Mouse (Mus musculus) erythroblast, embryonic 14.5 days (primary cell): ENCODE measurements around the gene Clptm1l. TPM values are rescaled to one million over a fixed set of nuclear protein-coding genes. Genes with fewer than 3 reads are reported as not detected.

ENCODE experiments used
- H3K27me3 ChIP-seq: 2 replicates; pipeline ENCODE4 v1.6.1; 2012; ENCODE audit warnings: inconsistent platforms; ENCODE audit not compliant: control insufficient read depth
- H3K36me3 ChIP-seq: 2 replicates; pipeline ENCODE4 v1.6.1; 2012; ENCODE audit warnings: mild to moderate bottlenecking, inconsistent platforms; ENCODE audit not compliant: control insufficient read depth
- H3K4me1 ChIP-seq: 2 replicates; pipeline ENCODE4 v1.6.1; 2012; ENCODE audit warnings: inconsistent platforms; ENCODE audit not compliant: control insufficient read depth
- H3K4me3 ChIP-seq: replicated peaks from 2 replicates; pipeline ENCODE3; 2012; ENCODE audit warnings: moderate library complexity, mild to moderate bottlenecking, inconsistent platforms
- H3K9me3 ChIP-seq: 2 replicates; pipeline ENCODE4 v1.6.1; 2012; ENCODE audit warnings: low read length, inconsistent platforms, mixed read lengths; ENCODE audit not compliant: control insufficient read depth
- GATA1 ChIP-seq: IDR thresholded peaks from 2 replicates; pipeline ENCODE4 v1.6.1; 2012; ENCODE audit warnings: low read length, inconsistent platforms, mixed read lengths
- TAL1 ChIP-seq: IDR thresholded peaks from 3 replicates; pipeline ENCODE4 v1.6.1; 2012; ENCODE audit warnings: low read length, inconsistent platforms, mixed read lengths
- polyA plus RNA-seq: library from polyadenylated mRNA; stranded (reverse); fragments of >175 nt; gene quantifications from 2 replicates; pipeline ENCODE4 v1.2.3, GENCODE M21; 2012

Gene Clptm1l
- polyA plus RNA-seq, 1 experiment: 3.7 TPM

DNA sequence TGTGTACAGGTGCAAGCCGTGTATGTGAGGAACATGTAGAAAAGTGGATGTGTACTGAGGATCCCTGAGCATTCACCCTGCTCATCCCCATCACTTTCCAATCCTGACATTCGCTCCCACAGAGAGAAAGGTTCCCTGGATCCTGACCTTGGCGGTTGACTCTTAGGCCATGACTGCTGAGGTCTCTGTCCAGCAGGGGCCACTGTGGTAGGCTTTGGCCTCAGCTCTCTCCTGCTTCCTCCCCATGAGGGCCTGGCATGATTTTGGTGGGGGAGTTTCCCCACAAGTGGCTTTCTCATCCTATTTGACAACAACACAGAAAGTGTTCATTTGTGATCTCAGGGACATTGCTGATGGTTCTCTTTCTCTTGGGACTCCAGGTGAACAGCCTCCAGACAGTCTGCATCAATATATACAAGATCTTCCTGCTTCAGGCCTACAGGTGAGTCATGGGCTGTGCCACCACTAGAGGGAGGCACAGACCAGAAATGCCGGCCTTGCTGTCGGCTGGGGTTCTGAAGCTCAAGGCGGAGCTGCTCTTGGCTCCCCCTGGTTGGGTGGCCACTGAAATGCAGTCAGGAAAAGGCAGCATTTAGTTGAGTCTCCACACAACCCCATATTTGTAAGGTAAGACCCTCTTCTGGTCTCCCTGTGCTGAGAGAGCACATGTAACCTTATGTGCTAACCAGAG, 42.7 kb downstream of the Clptm1l start:
- Histone ChIP-seq H3K27me3 (no peaks in the 10 kb centered on the region), H3K9me3 (no peaks in the 10 kb centered on the region), H3K4me3 (no peak overlapping the region)

DNA sequence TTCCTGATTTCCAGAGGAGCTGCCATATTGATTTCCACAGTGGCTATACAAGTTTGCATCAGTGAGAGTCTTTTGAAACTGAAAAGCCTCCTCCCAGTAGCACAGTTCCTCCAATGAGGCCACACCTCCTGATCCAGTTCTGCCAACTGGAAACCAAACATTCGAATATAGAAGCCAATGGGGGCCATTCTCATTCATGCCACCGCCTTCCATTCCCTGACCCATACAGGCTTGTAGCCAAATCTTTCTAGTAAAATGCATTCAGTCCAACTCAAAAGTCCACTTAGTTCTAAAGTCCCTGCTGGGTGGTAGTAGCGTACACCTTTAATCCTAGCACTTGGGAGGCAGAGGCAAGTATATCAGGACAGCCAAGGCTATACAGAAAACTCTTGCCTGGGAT, 49.5 kb downstream of the Clptm1l start:
- H3K4me1 ChIP-seq: no peaks in the 10 kb centered on the region
- 0 out of 2 replicates have a peak, but pooled peaks cover 2% of the 10 kb centered on the region for H3K27me3 ChIP-seq
- H3K4me3 ChIP-seq: no peak overlapping the region
- TF ChIP-seq TAL1 (no peak), GATA1 (no peak)
- no peaks in the 10 kb centered on the region; the same call in 1 of the 2 replicates for H3K36me3 ChIP-seq
- no peaks in the 10 kb centered on the region for H3K9me3 ChIP-seq

More for the DNA sequence above, 42.7 kb downstream of the Clptm1l start:
- no peak for TF ChIP-seq TAL1
- TF ChIP-seq GATA1: no peak
- Histone ChIP-seq H3K4me1 (peaks cover 4% of the 10 kb centered on the region), H3K36me3 (no peaks in the 10 kb centered on the region; the same call in 1 of the 2 replicates)

DNA sequence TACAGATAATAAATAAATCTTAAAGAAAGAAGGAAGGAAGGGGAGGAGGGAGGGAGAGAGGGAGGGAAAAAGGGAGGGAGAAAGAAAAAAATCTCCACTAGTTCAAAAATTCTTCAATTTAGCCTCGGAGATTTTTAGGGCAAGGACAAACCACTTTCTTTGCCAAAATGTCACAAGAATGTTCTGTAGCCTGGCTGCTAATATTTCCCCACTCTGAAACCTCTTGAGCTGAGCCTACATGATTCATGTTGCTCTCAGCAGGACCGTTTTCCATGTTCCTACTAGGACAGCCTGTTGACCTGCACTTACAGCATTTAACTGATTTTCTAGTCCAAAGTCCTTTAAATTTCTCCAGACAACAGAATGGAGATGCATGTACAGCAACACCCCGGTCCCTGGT, 51.2 kb downstream of the Clptm1l start:
- no peak overlapping the region for H3K4me3 ChIP-seq
- TF ChIP-seq TAL1 (no peak), GATA1 (no peak)
- H3K27me3 ChIP-seq: 0 out of 2 replicates have a peak, but pooled peaks cover 2% of the 10 kb centered on the region
- no peaks in the 10 kb centered on the region for H3K36me3 ChIP-seq
- no peaks in the 10 kb centered on the region for H3K4me1 ChIP-seq
- H3K9me3 ChIP-seq: no peaks in the 10 kb centered on the region

DNA sequence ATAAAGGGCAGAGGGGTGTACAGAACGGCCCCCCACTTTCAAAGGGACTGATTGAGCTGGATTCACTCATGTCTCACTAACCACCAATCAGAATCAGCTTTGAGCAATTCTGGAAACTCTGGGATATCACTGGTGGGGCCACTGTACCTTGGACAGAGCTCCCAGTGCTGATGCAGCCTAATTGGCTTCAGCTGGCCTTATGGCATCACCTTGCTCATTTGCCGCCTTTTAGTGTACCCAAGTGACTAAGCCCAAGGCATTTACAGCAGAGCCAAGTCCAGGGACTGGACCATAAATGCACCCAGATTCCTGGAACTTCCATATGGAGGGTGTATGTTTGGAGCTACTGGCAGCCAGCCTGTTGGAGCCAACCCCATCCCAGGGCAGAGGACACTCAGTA, 55.1 kb downstream of the Clptm1l start:
- Histone ChIP-seq H3K27me3 (peaks cover 4% of the 10 kb centered on the region; the same call in 1 of the 2 replicates), H3K36me3 (no peaks in the 10 kb centered on the region), H3K4me3 (no peak overlapping the region), H3K4me1 (no peaks in the 10 kb centered on the region), H3K9me3 (no peaks in the 10 kb centered on the region)
- no peak for TF ChIP-seq TAL1
- no peak for TF ChIP-seq GATA1

DNA sequence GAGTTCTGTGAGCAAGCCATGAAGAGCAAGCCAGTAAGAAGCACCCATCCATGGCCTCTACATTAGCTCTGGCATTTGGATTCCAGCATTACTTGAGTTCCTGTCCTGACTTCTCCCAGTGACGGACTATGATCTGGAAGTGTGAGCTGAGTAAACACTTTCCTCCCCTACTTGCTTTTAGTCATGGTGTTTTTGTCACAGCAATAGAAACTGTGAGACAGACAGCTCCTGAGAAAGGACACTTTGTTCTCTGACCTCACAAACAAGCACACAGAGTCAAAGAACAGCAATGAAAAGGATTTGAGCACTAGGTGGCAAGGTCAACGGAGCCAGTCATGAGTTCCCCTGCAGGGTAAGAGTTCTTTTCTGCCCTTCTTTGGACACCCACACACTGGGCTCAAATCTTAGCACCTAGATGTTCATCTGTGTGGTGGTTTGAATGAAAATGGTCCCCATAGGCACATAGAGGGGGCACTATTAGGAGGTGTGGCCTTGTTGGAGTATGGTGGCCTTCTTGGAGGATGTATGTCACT, 56.4 kb downstream of the Clptm1l start:
- TF ChIP-seq GATA1: no peak
- no peak for TF ChIP-seq TAL1
- Histone ChIP-seq H3K9me3 (no peaks in the 10 kb centered on the region), H3K4me3 (no peak overlapping the region), H3K27me3 (peaks cover 5% of the 10 kb centered on the region; the same call in 1 of the 2 replicates), H3K36me3 (no peaks in the 10 kb centered on the region), H3K4me1 (no peaks in the 10 kb centered on the region)

Other genes with a start within 250 kb of the Clptm1l start
- gene Lpcat1, start 136.8 kb upstream of the Clptm1l start, polyA plus RNA-seq: 11.1 and 15.4 TPM in 2 replicates
- gene Slc6a3, start 67.3 kb upstream of the Clptm1l start, polyA plus RNA-seq: 0.07 TPM in 1 of 2 replicates, not detected in the other
- 0.02 TPM in 1 of 2 replicates, not detected in the other for gene Tert, start 22.9 kb downstream of the Clptm1l start, polyA plus RNA-seq
- not detected in 2 replicates for gene Slc6a18, start 74.0 kb downstream of the Clptm1l start, polyA plus RNA-seq
- not detected in 2 replicates for gene Slc6a19, start 100.9 kb downstream of the Clptm1l start, polyA plus RNA-seq
- 0.04 and 0.20 TPM in 2 replicates for gene Slc12a7, start 129.1 kb downstream of the Clptm1l start, polyA plus RNA-seq
- gene Nkd2, start 243.6 kb downstream of the Clptm1l start, polyA plus RNA-seq: not detected in 2 replicates